Mouse (Mus musculus) kidney, adult 9 months (tissue): ENCODE results near the gene Cmtr1.
A peak's percentile ranks its signal among the peaks of the same experiment; 100 is the strongest.

ENCODE experiments used
- DNase-seq: peaks from one replicate; pipeline ENCODE4 v3.0.0; 2022

Cmtr1 gene

GRCm38 (mm10) chr17:29669936-29670335 is 9.5 kb downstream of the Cmtr1 start:
- DNase-seq: no peak

DNA sequence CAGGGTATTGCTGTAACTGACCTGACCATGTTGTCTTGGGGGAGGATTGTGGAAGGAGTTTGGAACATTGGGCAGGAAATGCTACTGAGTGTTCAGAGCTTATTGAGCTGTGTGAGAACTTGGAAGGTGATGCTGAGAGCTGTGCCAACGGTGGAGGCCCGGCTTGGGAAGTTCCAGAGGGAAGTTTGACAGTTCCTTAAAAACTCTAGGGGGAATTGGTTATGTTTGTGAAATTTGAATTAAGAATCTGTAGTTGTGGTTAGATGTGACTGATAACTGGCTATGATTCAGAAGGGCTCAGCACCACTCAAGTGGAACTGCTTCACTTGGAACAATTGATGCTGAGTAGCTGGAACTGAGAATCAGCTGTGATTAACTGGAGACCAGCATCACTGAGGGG is 10.6 kb downstream of the Cmtr1 start:
- DNase-seq: no peak

GRCm38 (mm10) chr17:29673325-29673724 is 12.9 kb downstream of the Cmtr1 start:
- no peak for DNase-seq

DNA sequence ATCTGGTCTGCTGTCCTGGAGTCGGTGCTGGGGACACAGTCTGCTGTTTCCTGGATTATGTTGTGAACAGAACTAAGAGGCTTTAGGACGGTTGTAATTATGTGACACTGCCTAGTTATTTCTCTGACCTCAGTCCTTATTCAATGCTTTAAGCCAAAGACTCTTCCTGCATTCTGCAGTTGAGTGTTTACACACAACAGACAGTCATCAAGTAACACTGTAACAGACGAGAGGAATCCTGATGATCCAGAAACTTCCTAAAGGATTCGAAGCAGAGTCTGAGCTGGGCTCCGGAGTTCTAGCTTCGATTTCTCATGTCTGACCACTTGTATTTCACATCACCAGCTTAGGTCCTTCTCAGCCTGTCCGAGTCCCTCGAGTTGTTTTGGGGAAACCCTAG is 18.1 kb downstream of the Cmtr1 start:
- DNase-seq: no peak

DNA sequence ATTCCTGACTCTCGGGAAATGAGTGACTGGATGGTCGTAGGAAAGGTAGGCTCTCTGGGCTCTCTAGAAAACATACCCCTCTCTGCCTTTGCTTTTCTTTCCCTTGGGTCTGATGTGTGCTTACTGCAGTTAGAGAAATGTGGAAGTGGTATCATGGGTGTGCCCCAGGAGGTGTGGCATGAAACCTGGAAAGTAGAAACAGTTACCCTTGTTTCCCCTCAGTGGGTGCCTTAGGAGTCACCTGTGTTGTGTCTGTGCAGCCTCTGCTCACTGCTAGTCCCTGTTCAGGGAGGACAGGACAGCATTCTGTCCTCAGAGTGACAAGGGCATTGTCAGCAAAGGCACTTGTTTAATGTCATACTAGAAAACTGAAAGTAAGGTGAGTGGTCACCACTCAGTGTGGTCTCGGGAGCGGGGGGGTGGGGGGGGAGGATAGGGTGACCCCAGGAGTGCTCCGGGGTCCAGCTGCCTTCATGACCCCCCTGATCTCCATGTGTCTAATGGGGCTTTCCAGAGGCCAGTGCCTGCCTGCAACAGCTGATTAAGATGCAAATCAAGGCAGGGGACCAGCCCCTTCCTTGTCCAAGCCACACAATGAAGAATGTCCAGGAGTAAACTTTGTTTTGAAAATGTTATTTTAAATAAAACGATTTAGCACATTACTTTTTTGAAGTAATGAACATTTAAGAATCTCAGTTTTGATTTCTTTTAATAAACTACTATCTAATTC is 18.8 kb downstream of the Cmtr1 start:
- no peak for DNase-seq

- DNase-seq: peak; percentile 44
Measured at GRCm38 (mm10) chr17:29680174-29680573, 19.8 kb downstream of the Cmtr1 start.

DNA sequence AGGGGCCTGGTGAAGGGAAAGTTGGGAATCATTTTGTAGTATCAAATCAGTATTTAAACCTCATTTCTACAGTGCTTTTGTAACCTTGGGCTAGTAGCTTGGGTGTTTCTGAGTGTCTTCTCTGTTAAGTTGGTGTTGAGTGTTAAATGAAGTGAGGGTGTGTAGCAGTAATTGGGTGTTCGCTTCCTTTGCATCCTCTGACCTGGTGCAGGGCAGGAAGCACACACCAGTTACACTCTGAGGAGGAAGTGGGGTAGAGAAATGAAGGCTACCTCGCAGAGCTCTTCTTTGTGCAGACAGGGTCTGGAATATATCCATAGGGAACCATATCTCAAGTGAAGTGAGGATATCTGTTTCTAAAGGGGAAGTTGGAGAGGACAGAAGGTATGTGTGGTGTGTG is 20.5 kb downstream of the Cmtr1 start:
- no peak for DNase-seq

GRCm38 (mm10) chr17:29681669-29682068 is 21.3 kb downstream of the Cmtr1 start:
- DNase-seq: no peak

GRCm38 (mm10) chr17:29682261-29682660 is 21.9 kb downstream of the Cmtr1 start:
- no peak for DNase-seq

DNA sequence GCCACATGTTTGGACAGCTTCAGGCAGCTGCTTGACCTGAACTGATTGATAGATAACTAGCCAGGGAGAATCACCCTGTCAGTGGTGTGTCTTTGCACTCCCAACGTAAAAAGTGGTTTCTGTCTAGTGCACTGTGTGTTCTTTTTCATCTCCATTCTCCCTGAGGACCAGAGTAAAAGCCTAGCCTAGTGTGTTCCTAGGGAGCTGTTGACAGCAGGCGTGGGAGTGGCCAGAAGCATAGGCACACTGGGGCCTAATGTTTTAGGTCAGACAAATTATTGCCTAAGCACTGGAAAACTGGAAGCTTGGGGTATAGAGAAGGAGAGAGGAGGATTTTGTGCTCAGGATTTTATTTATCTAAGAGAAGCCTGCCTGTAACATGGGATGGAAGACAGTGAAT is 22.7 kb downstream of the Cmtr1 start:
- DNase-seq: no peak

- DNase-seq: no peak
Measured at GRCm38 (mm10) chr17:29684275-29684674, 23.9 kb downstream of the Cmtr1 start.

DNA sequence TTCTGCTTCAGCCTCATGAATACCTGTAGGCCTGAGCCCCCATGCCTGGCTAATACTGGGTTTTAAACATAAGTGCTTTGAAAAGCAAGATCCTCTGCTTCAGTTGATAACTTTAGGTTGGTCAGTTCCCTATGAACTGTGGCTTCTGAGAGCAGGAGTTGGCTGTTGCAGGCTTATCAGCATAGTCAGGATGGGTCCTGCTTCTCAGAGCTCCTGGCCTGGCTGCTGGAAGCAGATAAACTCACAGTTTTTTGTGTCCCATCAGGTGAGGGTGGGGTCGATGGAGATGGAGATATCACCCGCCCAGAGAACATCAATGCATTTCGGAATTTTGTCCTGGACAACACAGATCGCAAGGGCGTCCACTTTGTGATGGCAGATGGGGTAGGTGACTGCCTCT is 26.4 kb downstream of the Cmtr1 start:
- no peak for DNase-seq

GRCm38 (mm10) chr17:29687373-29687772 is 27.0 kb downstream of the Cmtr1 start:
- no peak for DNase-seq

DNA sequence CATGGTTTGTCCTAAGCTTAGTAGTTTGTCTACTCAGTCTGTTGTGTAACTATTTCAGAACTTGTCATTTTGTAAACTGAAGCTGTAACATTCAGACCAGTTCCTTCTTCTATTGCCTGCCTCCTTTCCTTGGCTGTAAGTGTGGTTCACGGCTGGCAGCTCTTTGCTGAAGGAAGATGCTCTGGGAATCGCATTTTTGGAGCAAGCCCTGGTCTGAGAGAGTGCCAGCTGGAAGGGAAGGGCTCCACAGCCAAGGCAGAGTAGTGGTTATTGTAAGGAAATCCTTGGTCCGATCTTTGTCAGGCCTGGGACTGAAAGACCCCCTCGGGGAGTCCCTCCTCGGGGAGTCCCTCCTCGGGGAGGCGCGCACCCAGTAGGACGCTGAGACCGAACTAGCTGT is 28.2 kb downstream of the Cmtr1 start:
- no peak for DNase-seq

DNA sequence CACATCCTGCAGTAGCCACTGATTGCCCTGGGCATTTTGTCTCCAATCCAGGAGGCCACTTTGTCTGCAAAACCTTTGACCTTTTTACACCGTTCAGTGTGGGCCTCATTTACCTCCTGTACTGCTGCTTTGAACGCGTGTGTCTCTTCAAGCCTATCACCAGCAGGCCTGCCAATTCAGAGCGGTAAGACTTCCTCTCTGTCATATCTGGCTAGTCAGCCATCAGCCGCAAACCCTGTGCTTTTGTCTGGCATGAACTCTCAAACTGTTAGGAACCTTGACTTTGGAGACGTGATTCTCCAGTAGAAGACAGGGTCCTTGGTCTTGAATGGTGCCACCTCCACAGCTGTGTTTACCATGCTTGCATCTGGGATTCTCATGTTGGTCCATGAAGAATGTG is 29.9 kb downstream of the Cmtr1 start:
- DNase-seq: peak; percentile 29

- DNase-seq: no peak
Measured at GRCm38 (mm10) chr17:29692827-29693226, 32.4 kb downstream of the Cmtr1 start.

DNA sequence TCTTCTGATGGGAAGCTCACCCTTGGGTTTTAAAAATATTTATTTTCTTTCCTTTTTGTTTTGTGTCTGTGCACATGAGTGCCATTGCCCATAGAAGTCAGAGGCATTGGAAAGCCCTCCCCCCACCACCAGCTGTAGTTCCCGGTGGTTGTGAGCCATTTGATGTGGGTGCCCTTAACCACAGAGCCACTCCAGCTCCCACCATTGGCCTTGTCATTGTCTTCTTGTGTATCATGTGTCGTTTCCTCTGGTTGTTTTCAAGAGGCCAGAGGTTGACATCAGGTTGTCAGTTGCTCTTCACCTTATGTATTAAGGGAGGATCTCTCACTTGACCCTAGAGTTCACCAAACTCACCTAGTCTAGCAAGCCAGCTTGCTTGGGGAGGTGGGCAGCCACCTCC is 33.2 kb downstream of the Cmtr1 start:
- no peak for DNase-seq

GRCm38 (mm10) chr17:29694516-29694915 is 34.1 kb downstream of the Cmtr1 start:
- DNase-seq: no peak

- DNase-seq: no peak
Measured at GRCm38 (mm10) chr17:29696940-29697339, 36.5 kb downstream of the Cmtr1 start.

GRCm38 (mm10) chr17:29698421-29698820 is 38.0 kb downstream of the Cmtr1 start:
- no peak for DNase-seq

DNA sequence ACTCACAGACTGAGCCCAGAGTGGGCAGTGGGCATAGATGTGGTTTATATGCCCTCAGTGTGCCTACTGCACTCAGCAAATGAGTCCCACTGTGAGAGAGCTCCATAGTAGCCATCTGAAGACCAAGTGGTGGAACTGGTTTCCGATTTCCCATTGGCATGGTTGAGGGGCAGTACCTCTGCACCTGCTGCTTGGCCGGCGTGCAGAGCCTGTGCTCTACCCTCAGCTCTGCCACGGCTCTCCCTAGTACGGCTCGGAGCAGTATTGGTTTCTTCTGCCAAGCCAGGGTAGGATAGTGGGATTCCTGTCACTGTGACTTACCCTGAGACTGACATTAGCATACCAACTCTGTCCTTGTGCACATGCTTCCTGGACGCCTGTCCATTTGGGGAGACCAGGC is 40.2 kb downstream of the Cmtr1 start:
- DNase-seq: no peak

- DNase-seq: no peak
Measured at GRCm38 (mm10) chr17:29702938-29703710, 42.7 kb downstream of the Cmtr1 start.

GRCm38 (mm10) chr17:29704781-29705180 is 44.4 kb downstream of the Cmtr1 start:
- peak; percentile 38 for DNase-seq

GRCm38 (mm10) chr17:29705881-29706280 is 45.5 kb downstream of the Cmtr1 start:
- DNase-seq: no peak
